Mouse (Mus musculus): ENCODE results near the gene Tnfrsf23. TPM values are rescaled to one million over a fixed set of nuclear protein-coding genes. Genes with fewer than 3 reads are reported as not detected.

The Tnfrsf23 gene
- polyA plus RNA-seq, 1 experiment from 2014 or later = 0.68 TPM

DNA sequence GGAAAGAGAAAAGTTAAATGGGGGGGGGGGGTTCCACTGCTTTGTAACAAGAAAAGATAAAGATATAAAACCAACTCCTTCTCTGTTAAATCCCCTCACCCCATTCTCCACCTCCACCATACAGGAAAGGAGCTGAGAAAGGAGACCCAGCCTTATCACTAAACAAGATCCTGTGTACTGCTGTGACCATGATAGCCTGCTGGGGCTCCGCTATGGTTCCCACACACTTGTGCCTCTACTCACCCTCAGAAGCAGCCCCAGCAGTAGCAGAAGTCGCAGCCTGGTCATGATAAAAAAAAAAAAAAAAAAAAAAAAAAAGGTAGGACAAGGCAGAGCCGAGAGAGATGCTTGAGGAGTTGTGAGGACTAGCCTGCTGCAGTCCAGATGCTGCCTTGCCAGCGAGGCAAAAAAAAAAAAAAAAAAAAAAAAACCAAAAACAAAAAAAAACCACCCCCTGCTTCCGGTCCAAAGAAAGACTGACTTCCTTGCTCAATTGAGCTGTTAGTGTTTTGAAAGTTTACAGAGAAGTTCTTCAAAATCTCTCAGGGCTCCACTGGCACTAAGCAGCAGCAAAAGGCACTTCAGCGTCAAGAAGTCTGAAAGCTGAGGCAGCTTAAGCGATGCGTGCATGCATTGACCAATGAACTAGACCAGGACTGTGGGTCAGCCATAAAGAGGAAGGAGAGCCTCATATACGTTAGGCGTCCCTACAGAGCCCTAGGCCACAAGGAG is 58.0 kb downstream of the Tnfrsf23 start:
- Histone ChIP-seq H3K4me1 (ENCODE audit: control insufficient read depth, insufficient read depth, low read length) (no peaks in the 10 kb centered on the region), H3K4me2 (ENCODE audit: low read depth) (no peak overlapping the region), H3K9me3 (ENCODE audit: control insufficient read depth, low read length) (no peaks in the 10 kb centered on the region), H3K27me3 (ENCODE audit: control insufficient read depth, insufficient read depth, low read length) (no peaks in the 10 kb centered on the region), H3K36me3 (ENCODE audit: control insufficient read depth, insufficient read depth, low read length) (no peaks in the 10 kb centered on the region), H3K9ac (ENCODE audit: low read length) (no peak overlapping the region), H3K27ac (ENCODE audit: low read depth, low read length) (no peak overlapping the region), H3K4me3 (ENCODE audit: low read depth, low read length) (no peak overlapping the region)
- DNase-seq (ENCODE audit: low spot score) (no peak), ATAC-seq (ENCODE audit: insufficient read depth, low FRiP score, low TSS enrichment) (no peak)
- WGBS = 65% methylated on average over 10 of the region's 10 CpGs

DNA sequence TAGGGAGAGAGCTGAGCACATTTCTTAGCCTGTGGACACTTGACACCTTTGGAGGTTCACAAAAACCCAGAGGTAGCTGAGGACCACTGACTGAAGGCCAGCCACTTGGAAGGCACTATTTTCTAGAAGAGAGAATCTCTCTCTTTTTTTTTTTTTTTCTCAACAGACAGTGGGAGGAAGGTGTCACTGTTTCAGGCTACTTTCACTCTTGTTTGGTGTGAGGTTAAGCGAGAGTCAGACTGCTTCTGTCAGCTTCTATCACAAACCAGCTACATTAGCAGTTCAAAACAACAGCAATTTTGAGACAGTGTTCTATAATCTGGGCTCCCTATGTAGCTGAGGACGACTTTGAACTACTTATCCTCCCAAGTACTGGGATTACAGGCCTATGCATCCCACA is 59.5 kb downstream of the Tnfrsf23 start:
- ATAC-seq (ENCODE audit: insufficient read depth, low FRiP score, low TSS enrichment) = no peak
- H3K4me1 ChIP-seq (ENCODE audit: control insufficient read depth, insufficient read depth, low read length) = no peaks in the 10 kb centered on the region
- H3K27me3 ChIP-seq (ENCODE audit: control insufficient read depth, insufficient read depth, low read length) = no peaks in the 10 kb centered on the region
- no peak overlapping the region for H3K4me2 ChIP-seq (ENCODE audit: low read depth)
- no peaks in the 10 kb centered on the region for H3K36me3 ChIP-seq (ENCODE audit: control insufficient read depth, insufficient read depth, low read length)
- WGBS = 58% methylated on average over 2 of the region's 2 CpGs
- no peaks in the 10 kb centered on the region for H3K9me3 ChIP-seq (ENCODE audit: control insufficient read depth, low read length)
- H3K4me3 ChIP-seq (ENCODE audit: low read depth, low read length) = no peak overlapping the region
- no peak for DNase-seq (ENCODE audit: low spot score)
- no peak overlapping the region for H3K9ac ChIP-seq (ENCODE audit: low read length)
- no peak overlapping the region for H3K27ac ChIP-seq (ENCODE audit: low read depth, low read length)

DNA sequence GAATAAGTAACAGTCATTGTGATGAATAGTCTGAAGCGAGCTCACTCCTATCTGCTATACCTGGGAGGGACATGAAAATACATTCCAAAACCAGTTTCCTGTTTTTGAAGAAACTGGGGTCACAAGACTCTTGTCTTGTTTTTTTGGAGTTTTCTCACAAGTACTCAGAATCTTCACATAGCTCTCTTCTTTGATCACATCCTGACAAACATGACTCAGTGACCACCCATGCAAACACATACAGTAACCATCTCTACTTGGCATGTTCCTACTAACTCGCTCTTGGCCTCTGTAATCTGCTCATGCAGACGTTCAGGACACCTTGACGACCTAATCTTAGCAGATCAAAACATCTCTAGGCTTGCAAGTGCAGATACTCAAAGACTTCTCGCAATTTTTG is 60.5 kb downstream of the Tnfrsf23 start:
- H3K4me3 ChIP-seq (ENCODE audit: low read depth, low read length) = no peak overlapping the region
- ATAC-seq (ENCODE audit: insufficient read depth, low FRiP score, low TSS enrichment) (no peak), DNase-seq (ENCODE audit: low spot score) (no peak)
- no peaks in the 10 kb centered on the region for H3K4me1 ChIP-seq (ENCODE audit: control insufficient read depth, insufficient read depth, low read length)
- WGBS = 81% methylated on average over 5 of the region's 5 CpGs
- H3K4me2 ChIP-seq (ENCODE audit: low read depth) = no peak overlapping the region
- H3K36me3 ChIP-seq (ENCODE audit: control insufficient read depth, insufficient read depth, low read length) = no peaks in the 10 kb centered on the region
- H3K9ac ChIP-seq (ENCODE audit: low read length) = no peak overlapping the region
- no peaks in the 10 kb centered on the region for H3K9me3 ChIP-seq (ENCODE audit: control insufficient read depth, low read length)
- H3K27me3 ChIP-seq (ENCODE audit: control insufficient read depth, insufficient read depth, low read length) = no peaks in the 10 kb centered on the region
- no peak overlapping the region for H3K27ac ChIP-seq (ENCODE audit: low read depth, low read length)

DNA sequence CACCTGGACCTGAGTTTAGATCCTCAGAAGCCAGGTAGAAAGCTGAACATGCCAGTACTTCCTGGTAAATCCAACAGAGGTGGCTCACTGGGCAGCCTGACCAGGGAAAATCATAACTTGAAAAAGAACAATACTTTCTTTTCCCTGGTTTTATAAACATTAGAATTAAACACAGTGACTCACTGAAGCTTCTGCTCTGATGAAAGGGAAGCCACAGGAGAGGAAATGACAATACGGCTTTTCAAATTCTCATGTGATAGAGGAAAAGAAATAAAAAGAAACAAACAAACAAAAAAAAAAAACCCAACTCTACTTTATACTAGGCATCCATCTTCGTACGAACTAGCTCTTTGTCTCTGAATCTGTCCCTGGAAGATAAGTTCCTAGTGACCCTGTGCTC is 61.1 kb downstream of the Tnfrsf23 start:
- 90% methylated on average over 3 of the region's 3 CpGs for WGBS
- no peaks in the 10 kb centered on the region for H3K36me3 ChIP-seq (ENCODE audit: control insufficient read depth, insufficient read depth, low read length)
- no peak for DNase-seq (ENCODE audit: low spot score)

DNA sequence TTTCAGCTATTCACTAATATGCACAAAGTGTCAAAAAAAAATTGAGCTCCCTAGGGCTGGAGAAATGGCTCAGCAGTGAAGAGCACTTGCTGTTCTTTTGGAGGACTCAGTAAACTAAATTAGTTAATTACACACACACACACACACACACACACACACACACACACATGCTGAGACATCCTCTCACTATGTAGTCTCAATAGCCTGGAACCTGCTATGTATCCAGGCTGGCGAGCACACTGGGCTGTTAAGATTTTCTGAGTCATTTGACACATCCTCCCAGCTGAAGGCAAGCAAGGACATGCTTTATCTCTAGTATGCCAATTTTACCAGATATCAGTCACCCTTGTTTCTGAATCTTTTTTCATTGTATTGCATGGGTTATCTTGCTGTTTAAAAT is 64.7 kb downstream of the Tnfrsf23 start:
- no peak overlapping the region for H3K4me2 ChIP-seq (ENCODE audit: low read depth)
- H3K27ac ChIP-seq (ENCODE audit: low read depth, low read length) = no peak overlapping the region
- no peaks in the 10 kb centered on the region for H3K27me3 ChIP-seq (ENCODE audit: control insufficient read depth, insufficient read depth, low read length)
- no peak for DNase-seq (ENCODE audit: low spot score)
- no peaks in the 10 kb centered on the region for H3K36me3 ChIP-seq (ENCODE audit: control insufficient read depth, insufficient read depth, low read length)
- 78% methylated on average over 1 of the region's 1 CpGs for WGBS
- H3K4me3 ChIP-seq (ENCODE audit: low read depth, low read length) = no peak overlapping the region
- H3K9me3 ChIP-seq (ENCODE audit: control insufficient read depth, low read length) = no peaks in the 10 kb centered on the region
- no peaks in the 10 kb centered on the region for H3K4me1 ChIP-seq (ENCODE audit: control insufficient read depth, insufficient read depth, low read length)
- H3K9ac ChIP-seq (ENCODE audit: low read length) = no peak overlapping the region
- ATAC-seq (ENCODE audit: insufficient read depth, low FRiP score, low TSS enrichment) = no peak

More for the DNA sequence above, 61.1 kb downstream of the Tnfrsf23 start:
- Histone ChIP-seq H3K9me3 (ENCODE audit: control insufficient read depth, low read length) (no peaks in the 10 kb centered on the region), H3K27ac (ENCODE audit: low read depth, low read length) (no peak overlapping the region), H3K4me1 (ENCODE audit: control insufficient read depth, insufficient read depth, low read length) (no peaks in the 10 kb centered on the region), H3K4me3 (ENCODE audit: low read depth, low read length) (no peak overlapping the region), H3K9ac (ENCODE audit: low read length) (no peak overlapping the region), H3K4me2 (ENCODE audit: low read depth) (no peak overlapping the region), H3K27me3 (ENCODE audit: control insufficient read depth, insufficient read depth, low read length) (no peaks in the 10 kb centered on the region)
- no peak for ATAC-seq (ENCODE audit: insufficient read depth, low FRiP score, low TSS enrichment)

Other genes with a start within 250 kb of the Tnfrsf23 start
- gene Cdkn1c, start 224.8 kb downstream of the Tnfrsf23 start, polyA plus RNA-seq (2014; fragmentation: Nextera tagmentation; extraction: Ambion mirVana) = 1,204 and 1,311 TPM in 2 replicates
- gene Slc22a18, start 212.1 kb downstream of the Tnfrsf23 start, polyA plus RNA-seq (2014; fragmentation: Nextera tagmentation; extraction: Ambion mirVana) = 0.64 TPM in 1 of 2 replicates, not detected in the other
- gene Phlda2, start 182.7 kb downstream of the Tnfrsf23 start, polyA plus RNA-seq (2014; fragmentation: Nextera tagmentation; extraction: Ambion mirVana) = 0.85 and 1.4 TPM in 2 replicates
- gene Nap1l4, start 136.8 kb downstream of the Tnfrsf23 start, polyA plus RNA-seq (2014; fragmentation: Nextera tagmentation; extraction: Ambion mirVana) = 178 and 198 TPM in 2 replicates
- 65.2 and 68.5 TPM in 2 replicates for gene Cars, start 85.8 kb downstream of the Tnfrsf23 start, polyA plus RNA-seq (2014; fragmentation: Nextera tagmentation; extraction: Ambion mirVana)
- 0.27 and 0.35 TPM in 2 replicates for gene Tnfrsf26, start 57.1 kb downstream of the Tnfrsf23 start, polyA plus RNA-seq (2014; fragmentation: Nextera tagmentation; extraction: Ambion mirVana)
- 9.0 and 10.6 TPM in 2 replicates for gene Tnfrsf22, start 36.2 kb downstream of the Tnfrsf23 start, polyA plus RNA-seq (2014; fragmentation: Nextera tagmentation; extraction: Ambion mirVana)
- gene Osbpl5, start 71.1 kb upstream of the Tnfrsf23 start, polyA plus RNA-seq (2014; fragmentation: Nextera tagmentation; extraction: Ambion mirVana) = 15.8 and 18.9 TPM in 2 replicates
- not detected in 2 replicates for gene Mrgprg, start 81.1 kb upstream of the Tnfrsf23 start, polyA plus RNA-seq (2014; fragmentation: Nextera tagmentation; extraction: Ambion mirVana)
- 2.8 and 4.4 TPM in 2 replicates for gene Mrgpre, start 98.6 kb upstream of the Tnfrsf23 start, polyA plus RNA-seq (2014; fragmentation: Nextera tagmentation; extraction: Ambion mirVana)
- gene Nadsyn1, start 137.0 kb upstream of the Tnfrsf23 start, polyA plus RNA-seq (2014; fragmentation: Nextera tagmentation; extraction: Ambion mirVana) = 8.7 and 8.9 TPM in 2 replicates
- gene Dhcr7, start 137.3 kb upstream of the Tnfrsf23 start, polyA plus RNA-seq (2014; fragmentation: Nextera tagmentation; extraction: Ambion mirVana) = 70.1 and 86.1 TPM in 2 replicates
- not detected in 2 replicates for gene Gm498, start 181.0 kb upstream of the Tnfrsf23 start, polyA plus RNA-seq (2014; fragmentation: Nextera tagmentation; extraction: Ambion mirVana)

Data from neural tube, embryonic 11.5 days (tissue).